Comparison of ENCODE assay signal across 8 mouse cellular contexts in the genomic region with DNA sequence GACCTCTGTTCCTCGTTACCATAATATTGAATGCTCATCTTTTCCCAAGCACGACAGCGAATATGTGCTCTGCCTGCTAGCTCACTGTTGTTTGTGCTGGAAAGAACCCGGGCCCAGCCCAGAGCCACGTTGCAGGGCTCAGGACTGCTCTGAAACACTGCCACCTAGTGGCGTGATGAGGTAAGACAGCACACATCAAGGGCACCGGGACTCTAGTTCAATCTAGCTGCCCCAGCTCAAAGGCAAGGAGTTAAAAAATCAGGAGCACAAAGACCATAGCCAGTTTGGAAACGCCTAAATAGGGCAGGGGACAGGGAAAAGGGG. TPM values are rescaled to one million over a fixed set of nuclear protein-coding genes. Genes with fewer than 3 reads are reported as not detected.
DNase-seq lines count a peak whose midpoint lies in the region; ATAC-seq and TF ChIP-seq lines count a peak whose summit lies in the region.

No protein-coding gene starts in this region.

- peak overlapping the region; percentile 29 for H3K4me2 ChIP-seq in hindbrain, embryonic 14.5 days (replicated peaks)

- in situ Hi-C loops in Patski (cut with MboI; ENCODE audit: low pct_unique_long_range_greater_than_20kb), result loop anchor here (10.0 to 25.0 kb wide), 3 partner anchors 149 to 1961 kb away; a partner anchor contains a TSS

- WGBS in hindbrain, embryonic 14.5 days, result under 1% methylated on average over 8 of the region's 8 CpGs

- peak overlapping the region; percentile 56 for H3K27ac ChIP-seq in hindbrain, embryonic 14.5 days

- no peak overlapping the region for H3K4me3 ChIP-seq in hindbrain, embryonic 14.5 days (replicated peaks; ENCODE audit: low read length)

- CTCF ChIA-PET in Patski (lab: Charles Lee), result interaction anchor here (0.6 to 7.2 kb wide), 40 partner anchors 9 to 406 kb away, joined by 3 to 63 read pairs (median 4); a partner anchor contains a TSS

- H3K9me3 ChIP-seq in hindbrain, embryonic 14.5 days (ENCODE audit: control insufficient read depth, low read length), result no peaks in the 10 kb centered on the region

- peak; percentile 96 for TF ChIP-seq CTCF in Patski (IDR thresholded peaks at IDR 0.05)

- ATAC-seq in Patski, result peak; percentile 36
- peak; percentile 76 for ATAC-seq in hindbrain, embryonic 14.5 days (ENCODE audit: low FRiP score)

- H3K27me3 ChIP-seq in Patski, result no peaks in the 10 kb centered on the region
- H3K27me3 ChIP-seq in hindbrain, embryonic 14.5 days (ENCODE audit: control insufficient read depth, insufficient read depth, low read length), result no peaks in the 10 kb centered on the region

- H3K4me1 ChIP-seq in hindbrain, embryonic 14.5 days (replicated peaks; ENCODE audit: control insufficient read depth, insufficient read depth, low read length), result peaks cover 33% of the 10 kb centered on the region

- peak overlapping the region; percentile 32 for H3K9ac ChIP-seq in hindbrain, embryonic 14.5 days

- POLR2A ChIA-PET in Patski (lab: Charles Lee), result interaction anchor here (0.8 to 2.7 kb wide), 4 partner anchors 10 to 64 kb away, joined by 3 to 14 read pairs (median 5); no protein-coding TSS in a partner anchor

- no peaks in the 10 kb centered on the region for H3K36me3 ChIP-seq in hindbrain, embryonic 14.5 days (replicated peaks; ENCODE audit: control insufficient read depth, insufficient read depth)

- peak; percentile 88 for DNase-seq in Patski (ENCODE audit: low read depth, low spot score)
- DNase-seq in cerebellum, postnatal 14 days, result peak; percentile 95 to 96
- DNase-seq in frontal cortex, postnatal 25 days (ENCODE audit: low spot score in 2 of 2), result peak; percentile 80 to 88
- DNase-seq in hindbrain, embryonic 14.5 days (ENCODE audit: low spot score), result peak; percentile 93
- peak; percentile 75 to 93 for DNase-seq in layer of hippocampus, postnatal 25 days (ENCODE audit: extremely low spot score in 1 of 2, low spot score in 1 of 2)
- DNase-seq in lung, postnatal 14 days, result peak; percentile 91
- peak; percentile 54 for DNase-seq in retina, adult 2 months (ENCODE audit: low read depth, low spot score)
- peak; percentile 95 for DNase-seq in thymus, postnatal 25 days

RNA-seq across cellular contexts. Expression of a gene that starts 35.7 kb away (rescaled TPM):
- 0.13 TPM for polyA plus RNA-seq in Patski (2021)
- 2.5 and 4.0 TPM in 2 replicates for polyA plus RNA-seq in hindbrain, embryonic 14.5 days (2014; fragmentation: Nextera tagmentation; extraction: Ambion mirVana)
- total RNA-seq in layer of hippocampus, postnatal 25 days (2021), result 1 to 10 TPM; 2.1 to 2.6 TPM
